Mouse (Mus musculus): ENCODE data around the gene Cxcl2. TPM values are rescaled to one million over a fixed set of nuclear protein-coding genes. Genes with fewer than 3 reads are reported as not detected.

The Cxcl2 gene
- polyA plus RNA-seq, 1 experiment, result 1.2 TPM

GRCm38 (mm10) chr5:90897429-90897828 lies 6.2 kb upstream of the Cxcl2 start:
- Histone ChIP-seq H3K4me1 (ENCODE audit: control insufficient read depth, insufficient read depth, insufficient read length, low read length) (peaks cover 5% of the 10 kb centered on the region; the same call in 1 of the 2 replicates), H3K27me3 (ENCODE audit: control insufficient read depth, insufficient read depth, low read length) (no peaks in the 10 kb centered on the region), H3K4me3 (ENCODE audit: low read depth, low read length) (no peak overlapping the region), H3K27ac (ENCODE audit: insufficient read depth, low read depth, low read length) (no peak overlapping the region), H3K36me3 (ENCODE audit: control insufficient read depth, insufficient read depth, low read length) (no peaks in the 10 kb centered on the region)
- TF ChIP-seq CTCF (IDR thresholded peaks at IDR 0.05; ENCODE audit: extremely low read depth, insufficient read length, insufficient replicate concordance, low read depth, low read length) (no peak), POLR2A (IDR thresholded peaks at IDR 0.05; ENCODE audit: low read depth, low read length) (no peak)
- 67% methylated on average over 3 of the region's 3 CpGs for WGBS

DNA sequence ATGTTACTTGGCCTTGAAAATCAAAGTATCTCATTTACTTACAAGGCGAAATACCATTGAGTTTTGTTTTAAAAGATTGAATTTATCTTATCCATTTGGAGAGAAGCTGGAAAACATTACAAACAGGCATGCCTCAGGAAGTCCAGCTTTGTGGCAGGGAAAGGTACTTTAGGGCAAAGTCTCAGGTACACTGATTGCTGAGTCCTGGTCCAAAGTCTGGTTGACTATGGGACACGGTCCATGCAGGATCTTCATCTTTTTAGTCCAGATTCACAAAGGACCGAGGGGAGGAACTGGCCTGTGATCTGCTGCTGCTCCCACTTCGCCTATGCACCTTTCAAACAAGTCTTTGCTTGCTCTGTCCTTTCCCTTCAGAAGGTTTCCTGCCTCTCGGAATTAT lies 4.4 kb upstream of the Cxcl2 start:
- no peaks in the 10 kb centered on the region for H3K36me3 ChIP-seq (ENCODE audit: control insufficient read depth, insufficient read depth, low read length)
- H3K4me1 ChIP-seq (ENCODE audit: control insufficient read depth, insufficient read depth, insufficient read length, low read length), result peaks cover 11% of the 10 kb centered on the region
- TF ChIP-seq CTCF (IDR thresholded peaks at IDR 0.05; ENCODE audit: extremely low read depth, insufficient read length, insufficient replicate concordance, low read depth, low read length) (no peak), POLR2A (IDR thresholded peaks at IDR 0.05; ENCODE audit: low read depth, low read length) (no peak)
- H3K27me3 ChIP-seq (ENCODE audit: control insufficient read depth, insufficient read depth, low read length), result no peaks in the 10 kb centered on the region; the same call in none of the 2 replicates
- 59% methylated on average over 5 of the region's 5 CpGs for WGBS
- no peak overlapping the region for H3K4me3 ChIP-seq (ENCODE audit: low read depth, low read length)
- 0 out of 2 replicates have a peak overlapping the region, but pooled peaks have one; percentile 26 for H3K27ac ChIP-seq (ENCODE audit: insufficient read depth, low read depth, low read length)

- H3K36me3 ChIP-seq (ENCODE audit: control insufficient read depth, insufficient read depth, low read length), result no peaks in the 10 kb centered on the region
- no peaks in the 10 kb centered on the region; the same call in none of the 2 replicates for H3K27me3 ChIP-seq (ENCODE audit: control insufficient read depth, insufficient read depth, low read length)
- 15% methylated on average over 7 of the region's 7 CpGs for WGBS
- H3K27ac ChIP-seq (ENCODE audit: insufficient read depth, low read depth, low read length), result peak overlapping the region; percentile 26
- peaks cover 11% of the 10 kb centered on the region for H3K4me1 ChIP-seq (ENCODE audit: control insufficient read depth, insufficient read depth, insufficient read length, low read length)
- no peak for TF ChIP-seq CTCF (IDR thresholded peaks at IDR 0.05; ENCODE audit: extremely low read depth, insufficient read length, insufficient replicate concordance, low read depth, low read length)
- no peak for TF ChIP-seq POLR2A (IDR thresholded peaks at IDR 0.05; ENCODE audit: low read depth, low read length)
- 0 out of 2 replicates have a peak overlapping the region, but pooled peaks have one; percentile 2 for H3K4me3 ChIP-seq (ENCODE audit: low read depth, low read length)
Measured at GRCm38 (mm10) chr5:90900147-90900546, 3.5 kb upstream of the Cxcl2 start.

DNA sequence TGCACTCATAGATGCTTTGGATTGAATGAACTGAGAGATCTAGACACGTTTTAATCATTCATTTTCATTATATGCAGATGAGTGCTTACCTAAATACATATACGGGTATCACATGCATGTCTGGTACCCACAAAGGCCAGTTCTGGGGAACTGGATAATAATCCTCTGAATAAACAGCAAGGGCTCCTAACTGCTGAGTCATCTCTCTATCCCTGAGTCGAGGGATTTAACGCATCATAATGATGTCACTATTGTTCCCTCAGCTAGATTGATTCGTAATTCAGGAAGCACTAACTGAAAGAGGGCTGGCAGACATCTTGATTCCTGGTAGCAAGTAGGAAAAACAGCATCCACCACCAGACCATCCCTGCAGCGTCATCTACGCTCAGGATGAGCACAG lies 3.0 kb upstream of the Cxcl2 start:
- no peak overlapping the region for H3K27ac ChIP-seq (ENCODE audit: insufficient read depth, low read depth, low read length)

DNA sequence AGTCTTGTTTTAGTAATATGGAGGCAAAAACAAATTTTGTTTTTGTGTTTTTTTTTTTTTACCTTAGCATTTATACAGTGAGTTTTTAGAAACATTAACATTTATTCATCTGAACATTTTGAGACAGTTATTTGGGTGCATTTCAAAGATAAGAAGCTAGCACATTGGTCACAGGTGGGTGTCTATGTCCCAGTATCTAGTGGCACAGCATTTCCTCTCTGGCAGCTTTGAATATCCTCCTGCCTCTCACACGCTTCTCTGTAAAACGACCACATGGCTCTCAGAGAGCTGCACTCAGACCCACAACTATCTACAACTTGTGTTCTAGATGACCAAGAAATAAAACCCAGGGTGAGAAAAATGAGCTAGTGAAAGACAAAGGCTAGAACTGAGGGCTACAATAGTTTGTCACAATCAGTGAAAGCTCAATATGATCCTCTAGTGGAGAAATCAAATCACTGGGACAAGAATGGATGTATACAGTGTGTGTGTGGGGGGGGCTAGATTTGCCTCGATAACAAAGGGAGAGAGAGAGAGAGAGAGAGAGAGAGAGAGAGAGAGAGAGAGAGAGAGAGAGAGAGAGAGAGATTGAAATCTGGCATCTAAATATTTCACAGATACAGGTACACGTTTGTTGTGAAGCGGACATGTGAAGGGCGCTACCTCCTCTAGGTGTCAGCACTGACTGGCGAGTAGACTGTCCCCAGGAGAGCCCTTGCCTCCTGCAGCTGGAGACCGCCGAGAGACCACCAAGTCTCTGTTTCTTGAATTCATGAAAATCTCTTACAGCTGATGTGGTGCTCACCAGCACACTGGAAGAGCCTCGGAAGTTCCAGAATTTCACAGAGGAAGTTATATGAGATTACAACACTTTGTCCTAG lies 1.1 kb upstream of the Cxcl2 start:
- no peak overlapping the region for H3K4me3 ChIP-seq (ENCODE audit: low read depth, low read length)
- H3K36me3 ChIP-seq (ENCODE audit: control insufficient read depth, insufficient read depth, low read length), result no peaks in the 10 kb centered on the region
- H3K27ac ChIP-seq (ENCODE audit: insufficient read depth, low read depth, low read length), result no peak overlapping the region
- TF ChIP-seq POLR2A (IDR thresholded peaks at IDR 0.05; ENCODE audit: low read depth, low read length) (no peak), CTCF (IDR thresholded peaks at IDR 0.05; ENCODE audit: extremely low read depth, insufficient read length, insufficient replicate concordance, low read depth, low read length) (peak; percentile 50; the same call in 1 of the 2 replicates)
- no peaks in the 10 kb centered on the region; the same call in none of the 2 replicates for H3K27me3 ChIP-seq (ENCODE audit: control insufficient read depth, insufficient read depth, low read length)
- WGBS, result 14% methylated on average over 10 of the region's 10 CpGs
- H3K4me1 ChIP-seq (ENCODE audit: control insufficient read depth, insufficient read depth, insufficient read length, low read length), result peaks cover 12% of the 10 kb centered on the region

More for the DNA sequence above, 3.0 kb upstream of the Cxcl2 start:
- 58% methylated on average over 7 of the region's 7 CpGs for WGBS
- no peaks in the 10 kb centered on the region for H3K36me3 ChIP-seq (ENCODE audit: control insufficient read depth, insufficient read depth, low read length)
- TF ChIP-seq CTCF (IDR thresholded peaks at IDR 0.05; ENCODE audit: extremely low read depth, insufficient read length, insufficient replicate concordance, low read depth, low read length) (no peak), POLR2A (IDR thresholded peaks at IDR 0.05; ENCODE audit: low read depth, low read length) (no peak)
- H3K4me3 ChIP-seq (ENCODE audit: low read depth, low read length), result no peak overlapping the region
- H3K27me3 ChIP-seq (ENCODE audit: control insufficient read depth, insufficient read depth, low read length), result no peaks in the 10 kb centered on the region; the same call in none of the 2 replicates
- peaks cover 11% of the 10 kb centered on the region for H3K4me1 ChIP-seq (ENCODE audit: control insufficient read depth, insufficient read depth, insufficient read length, low read length)

GRCm38 (mm10) chr5:90908983-90909382 lies 5.3 kb downstream of the Cxcl2 start:
- peaks cover 4% of the 10 kb centered on the region; the same call in 1 of the 2 replicates for H3K4me1 ChIP-seq (ENCODE audit: control insufficient read depth, insufficient read depth, insufficient read length, low read length)
- no peak overlapping the region for H3K4me3 ChIP-seq (ENCODE audit: low read depth, low read length)
- no peak overlapping the region for H3K27ac ChIP-seq (ENCODE audit: insufficient read depth, low read depth, low read length)
- H3K27me3 ChIP-seq (ENCODE audit: control insufficient read depth, insufficient read depth, low read length), result no peaks in the 10 kb centered on the region
- no peaks in the 10 kb centered on the region for H3K36me3 ChIP-seq (ENCODE audit: control insufficient read depth, insufficient read depth, low read length)
- peak; percentile 84; the same call in 1 of the 2 replicates for TF ChIP-seq CTCF (IDR thresholded peaks at IDR 0.05; ENCODE audit: extremely low read depth, insufficient read length, insufficient replicate concordance, low read depth, low read length)
- no peak for TF ChIP-seq POLR2A (IDR thresholded peaks at IDR 0.05; ENCODE audit: low read depth, low read length)
- WGBS, result 2% methylated on average over 2 of the region's 2 CpGs

DNA sequence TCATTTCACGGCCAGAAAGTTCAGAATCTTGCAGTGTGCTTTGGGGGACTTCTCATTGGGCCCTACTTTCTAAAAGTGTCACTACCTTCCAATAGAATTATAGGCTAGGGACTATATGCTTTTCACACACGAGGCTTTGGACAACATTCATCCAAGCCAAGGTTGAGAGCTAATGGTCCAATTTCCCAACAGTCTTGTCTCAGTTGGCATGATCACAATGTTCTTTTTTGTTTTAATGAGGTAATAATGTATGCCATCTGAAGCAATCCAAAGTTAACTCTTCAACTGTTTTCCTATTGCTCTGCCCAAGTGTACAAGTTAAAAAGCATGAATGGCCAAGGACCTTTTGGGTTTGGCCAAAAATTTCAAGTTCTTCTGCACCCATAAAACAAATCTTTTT lies 15.8 kb downstream of the Cxcl2 start:
- no peak overlapping the region for H3K27ac ChIP-seq (ENCODE audit: insufficient read depth, low read depth, low read length)
- no peaks in the 10 kb centered on the region for H3K4me1 ChIP-seq (ENCODE audit: control insufficient read depth, insufficient read depth, insufficient read length, low read length)
- no peak overlapping the region for H3K4me3 ChIP-seq (ENCODE audit: low read depth, low read length)
- H3K36me3 ChIP-seq (ENCODE audit: control insufficient read depth, insufficient read depth, low read length), result no peaks in the 10 kb centered on the region
- 76% methylated on average over 2 of the region's 2 CpGs for WGBS
- TF ChIP-seq CTCF (IDR thresholded peaks at IDR 0.05; ENCODE audit: extremely low read depth, insufficient read length, insufficient replicate concordance, low read depth, low read length) (no peak), POLR2A (IDR thresholded peaks at IDR 0.05; ENCODE audit: low read depth, low read length) (no peak)
- H3K27me3 ChIP-seq (ENCODE audit: control insufficient read depth, insufficient read depth, low read length), result no peaks in the 10 kb centered on the region

All from small intestine, adult 2 months (tissue).